Mouse (Mus musculus) MEL-GATA-1-ER (cell line): Measurements from ENCODE around the gene Myo9a.
"Not testable (repeated sequence)": the region's sequence is repeated elsewhere in the genome, so short reads cannot be mapped to it uniquely, and the experiment has no call there.

Experiments used
- DNase-seq: peaks from one replicate; pipeline ENCODE4 v3.0.0-alpha.2; 2012; ENCODE audit warnings: low read depth; ENCODE audit errors: extremely low read depth

Gene Myo9a

GRCm38 (mm10) chr9:59749581-59750265, 973 bp upstream of the Myo9a start:
- DNase-seq = no peak

- peak; percentile 39 for DNase-seq
These were observed 428 bp downstream of the Myo9a start for GRCm38 (mm10) chr9:59751066-59751581.

GRCm38 (mm10) chr9:59751966-59752365, 1.3 kb downstream of the Myo9a start:
- DNase-seq = no peak

GRCm38 (mm10) chr9:59755199-59755598, 4.5 kb downstream of the Myo9a start:
- peak; percentile 33 for DNase-seq

GRCm38 (mm10) chr9:59757016-59757415, 6.3 kb downstream of the Myo9a start:
- DNase-seq = not testable (repeated sequence)

- no peak for DNase-seq
These were observed 9.8 kb downstream of the Myo9a start for GRCm38 (mm10) chr9:59760515-59760914.

- not testable (repeated sequence) for DNase-seq
These were observed 16.3 kb downstream of the Myo9a start for GRCm38 (mm10) chr9:59766966-59767461.

GRCm38 (mm10) chr9:59806046-59806774, 55.5 kb downstream of the Myo9a start:
- not testable (repeated sequence) for DNase-seq

GRCm38 (mm10) chr9:59884551-59884950, 133.9 kb downstream of the Myo9a start:
- no peak for DNase-seq

GRCm38 (mm10) chr9:59903382-59903781, 152.7 kb downstream of the Myo9a start:
- no peak for DNase-seq

- no peak for DNase-seq
These were observed 164.1 kb downstream of the Myo9a start for GRCm38 (mm10) chr9:59914761-59915160.

GRCm38 (mm10) chr9:59930248-59930647, 179.6 kb downstream of the Myo9a start:
- DNase-seq = no peak

GRCm38 (mm10) chr9:59935866-59936265, 185.2 kb downstream of the Myo9a start:
- not testable (repeated sequence) for DNase-seq

GRCm38 (mm10) chr9:59938529-59938928, 187.8 kb downstream of the Myo9a start:
- no peak for DNase-seq

GRCm38 (mm10) chr9:59939691-59940090, 189.0 kb downstream of the Myo9a start:
- no peak for DNase-seq

- DNase-seq = no peak
These were observed 190.5 kb downstream of the Myo9a start for GRCm38 (mm10) chr9:59940913-59941884.

- DNase-seq = no peak
These were observed 191.2 kb downstream of the Myo9a start for GRCm38 (mm10) chr9:59941885-59942350.

- DNase-seq = no peak
These were observed 191.9 kb downstream of the Myo9a start for GRCm38 (mm10) chr9:59942501-59943085.

- DNase-seq = no peak
These were observed 193.1 kb downstream of the Myo9a start for GRCm38 (mm10) chr9:59943826-59944225.

- DNase-seq = no peak
These were observed 194.5 kb downstream of the Myo9a start for GRCm38 (mm10) chr9:59945241-59945640.

- DNase-seq = no peak
These were observed 196.6 kb downstream of the Myo9a start for GRCm38 (mm10) chr9:59947271-59947670.
